Mouse (Mus musculus): Measurements from ENCODE around the gene Nemf.

GRCm38 (mm10) chr12:69300391-69300790 is 56.6 kb downstream of the Nemf start:
- TF ChIP-seq CTCF (IDR thresholded peaks at IDR 0.05; ENCODE audit: control insufficient read depth, insufficient read depth, insufficient read length), result no peak
- no peak for TF ChIP-seq USF1 (IDR thresholded peaks at IDR 0.05; ENCODE audit: low read depth)
- TF ChIP-seq MYOD1 (IDR thresholded peaks at IDR 0.05; ENCODE audit: control insufficient read depth, insufficient read length, low read depth), result no peak
- TF ChIP-seq MYOG (IDR thresholded peaks at IDR 0.05; ENCODE audit: control insufficient read depth, extremely low read depth, insufficient read length), result no peak
- TF ChIP-seq MAX (IDR thresholded peaks at IDR 0.05), result no peak
- no peak for TF ChIP-seq FOSL1 (IDR thresholded peaks at IDR 0.05; ENCODE audit: insufficient read depth, low read length, poor library complexity, severe bottlenecking)
